Mouse (Mus musculus) E14TG2a.4 (cell line): ENCODE data around the gene Taf3.

Experiments used
- CTCF ChIP-seq: conservative IDR thresholded peaks from 2 replicates; pipeline ENCODE4 v1.5.1; 2014; ENCODE audit warnings: low read length
- NANOG ChIP-seq: IDR thresholded peaks from 2 replicates; pipeline ENCODE4 v1.6.1; 2014; ENCODE audit warnings: borderline replicate concordance, low read length, mixed read lengths
- POU5F1 ChIP-seq: IDR thresholded peaks from 2 replicates; pipeline ENCODE4 v1.6.1; 2014; ENCODE audit warnings: low read length, borderline replicate concordance

DNA sequence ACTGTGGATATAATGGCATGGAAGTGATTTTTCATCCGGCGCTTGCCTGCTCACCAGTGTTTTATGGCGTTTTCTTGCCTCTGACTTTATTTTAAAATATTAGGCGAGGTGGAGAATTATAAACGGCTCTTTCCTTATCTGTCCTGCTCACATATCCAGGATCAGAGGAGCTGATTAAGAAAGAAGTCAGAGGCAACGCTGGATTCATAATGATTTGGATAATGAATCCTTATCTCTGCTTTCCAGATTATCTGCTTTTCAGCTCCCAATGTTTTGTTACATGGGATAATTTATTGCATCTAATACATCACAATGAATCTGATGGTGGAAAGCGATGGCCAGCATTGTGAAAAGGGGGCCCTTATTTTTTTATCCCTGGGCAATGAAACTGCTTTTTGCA is 155.9 kb downstream of the Taf3 start:
- TF ChIP-seq POU5F1 = no peak
- no peak for TF ChIP-seq CTCF
- no peak for TF ChIP-seq NANOG
